Mouse (Mus musculus): Measurements from ENCODE around the gene Wdr93. TPM values are rescaled to one million over a fixed set of nuclear protein-coding genes. Genes with fewer than 3 reads are reported as not detected.

Wdr93 gene
- 1 to 10 TPM in 3 of 4 experiments, under 1 TPM in 1; 0.99 to 1.6 (median 1.3) TPM for total RNA-seq (2022)

GRCm38 (mm10) chr7:79742659-79743536 lies at the start of gene Wdr93, which contains the start of gene Pex11a:
Gene Wdr93, plus strand, starts transcription at chr7:79743163.
Gene Pex11a, minus strand, starts transcription at chr7:79743131.
- peak; percentile 85 for DNase-seq

GRCm38 (mm10) chr7:79696495-79696894 lies 46.5 kb upstream of the Wdr93 start:
- DNase-seq: no peak

- no peak for DNase-seq
Measured at GRCm38 (mm10) chr7:79702755-79703154, 40.2 kb upstream of the Wdr93 start.

GRCm38 (mm10) chr7:79705210-79705609 lies 37.8 kb upstream of the Wdr93 start:
- no peak for DNase-seq

GRCm38 (mm10) chr7:79710130-79710607 lies 32.8 kb upstream of the Wdr93 start:
- no peak for DNase-seq

GRCm38 (mm10) chr7:79710831-79711230 lies 32.1 kb upstream of the Wdr93 start:
- DNase-seq: no peak

- peak; percentile 70 for DNase-seq
Measured at GRCm38 (mm10) chr7:79715187-79715981, 27.6 kb upstream of the Wdr93 start, which contains the start of gene Kif7. Gene Kif7, minus strand, starts transcription at chr7:79715720.

- DNase-seq: no peak
Measured at GRCm38 (mm10) chr7:79721386-79721977, 21.5 kb upstream of the Wdr93 start.

GRCm38 (mm10) chr7:79727091-79727490 lies 15.9 kb upstream of the Wdr93 start:
- no peak for DNase-seq

- DNase-seq: no peak
Measured at GRCm38 (mm10) chr7:79728219-79728618, 14.7 kb upstream of the Wdr93 start.

GRCm38 (mm10) chr7:79729169-79729568 lies 13.8 kb upstream of the Wdr93 start:
- no peak for DNase-seq

GRCm38 (mm10) chr7:79729743-79730370 lies 13.1 kb upstream of the Wdr93 start:
- no peak for DNase-seq

- DNase-seq: peak; percentile 67
Measured at GRCm38 (mm10) chr7:79731438-79731837, 11.5 kb upstream of the Wdr93 start.

- DNase-seq: no peak
Measured at GRCm38 (mm10) chr7:79732622-79733021, 10.3 kb upstream of the Wdr93 start, which contains the start of gene Plin1. Gene Plin1, minus strand, starts transcription at chr7:79732903.

- DNase-seq: peak; percentile 68
Measured at GRCm38 (mm10) chr7:79734563-79734962, 8.4 kb upstream of the Wdr93 start.

GRCm38 (mm10) chr7:79736511-79736910 lies 6.5 kb upstream of the Wdr93 start:
- DNase-seq: no peak

GRCm38 (mm10) chr7:79738913-79739312 lies 4.0 kb upstream of the Wdr93 start:
- DNase-seq: no peak

GRCm38 (mm10) chr7:79740279-79740678 lies 2.7 kb upstream of the Wdr93 start:
- no peak for DNase-seq

- DNase-seq: no peak
Measured at GRCm38 (mm10) chr7:79742277-79742658, 695 bp upstream of the Wdr93 start.

GRCm38 (mm10) chr7:79744051-79744450 lies 1.1 kb downstream of the Wdr93 start:
- no peak for DNase-seq

- no peak for DNase-seq
Measured at GRCm38 (mm10) chr7:79744585-79744984, 1.6 kb downstream of the Wdr93 start.

GRCm38 (mm10) chr7:79747659-79748058 lies 4.7 kb downstream of the Wdr93 start:
- no peak for DNase-seq
